Mouse (Mus musculus): Measurements from ENCODE around the gene Ihh.

GRCm38 (mm10) chr1:74962853-74963227, 11.4 kb upstream of the Ihh start:
- TF ChIP-seq CTCF (IDR thresholded peaks at IDR 0.05) (no peak), EP300 (IDR thresholded peaks at IDR 0.05) (no peak)
